Mouse (Mus musculus) forebrain, embryonic 10.5 days (tissue): Measurements from ENCODE around the gene Atf6. TPM values are rescaled to one million over a fixed set of nuclear protein-coding genes. Genes with fewer than 3 reads are reported as not detected.

Source experiments
- DNase-seq: peaks from one replicate; pipeline ENCODE4 v3.0.0-alpha.2; 2017; ENCODE audit warnings: low spot score; ENCODE audit errors: extremely low spot score
- H3K27ac ChIP-seq: fragments of 300-500 bp; sonication (generic); 2 replicates; pipeline ENCODE4 v1.5.1; 2016; ENCODE audit warnings: mild to moderate bottlenecking
- H3K27me3 ChIP-seq: fragments of 300-500 bp; sonication (generic); 2 replicates; pipeline ENCODE4 v1.6.1; 2016; ENCODE audit warnings: mild to moderate bottlenecking; ENCODE audit not compliant: poor library complexity, severe bottlenecking
- H3K36me3 ChIP-seq: fragments of 300-500 bp; sonication (generic); replicated peaks from 2 replicates; pipeline ENCODE4 v1.6.1; 2016; ENCODE audit warnings: mild to moderate bottlenecking, moderate library complexity
- H3K4me1 ChIP-seq: fragments of 300-500 bp; sonication (generic); 2 replicates; pipeline ENCODE4 v1.6.1; 2016
- H3K4me3 ChIP-seq: fragments of 300-500 bp; sonication (generic); 2 replicates; pipeline ENCODE4 v1.5.1; 2016; ENCODE audit warnings: mild to moderate bottlenecking, moderate library complexity
- H3K9me3 ChIP-seq: fragments of 300-500 bp; sonication (generic); 2 replicates; pipeline ENCODE4 v1.6.1; 2016; ENCODE audit warnings: mild to moderate bottlenecking, moderate library complexity
- WGBS: fragments of 180-500 bp; shearing (Covaris S2); methylation state at CpG from one replicate; pipeline ENCODE4 v1.1.7; 2016; 5-methylcytosine and 5-hydroxymethylcytosine counted together
- polyA plus RNA-seq: library from polyadenylated mRNA; unstranded; fragments of >200 nt; fragmentation: Nextera tagmentation; extraction: Ambion mirVana; gene quantifications from 2 replicates; pipeline ENCODE4 v1.2.1, GENCODE M21; 2016

The Atf6 gene
- polyA plus RNA-seq, 1 experiment from 2014 or later = 8.4 TPM

DNA sequence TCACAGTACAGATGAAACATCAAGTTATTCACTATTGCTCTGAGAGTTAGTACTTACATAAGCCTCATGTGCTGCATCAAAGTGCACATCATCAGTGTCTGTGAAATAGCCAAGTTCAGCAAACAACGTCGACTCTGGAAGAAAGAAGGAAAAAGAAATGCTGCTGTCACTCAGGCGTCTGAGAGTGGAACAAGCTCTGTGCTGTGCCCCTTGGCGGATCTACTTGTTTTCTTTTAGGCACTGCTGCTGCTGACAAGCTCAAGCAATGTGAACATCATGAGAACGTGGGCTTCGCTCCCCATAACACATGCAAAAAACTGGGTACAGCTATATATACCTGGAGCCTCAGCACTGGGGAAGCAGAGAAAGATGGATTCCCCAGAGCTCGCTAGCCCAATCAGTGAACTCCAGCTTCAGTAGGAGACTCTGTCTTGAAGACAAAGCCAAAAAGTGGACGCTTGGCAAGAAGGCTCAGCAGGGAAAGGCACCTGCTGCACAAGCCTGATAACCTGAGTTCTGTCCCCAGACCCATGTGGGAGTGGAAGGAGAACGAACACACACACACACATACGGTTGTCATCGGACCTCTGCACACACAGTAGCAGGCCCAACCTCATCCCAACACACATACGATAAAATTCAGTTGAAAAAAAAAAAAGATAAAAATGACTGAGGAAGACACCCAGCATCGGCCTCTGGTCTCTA lies 12.4 kb downstream of the Atf6 start:
- no peak for DNase-seq
- H3K27ac ChIP-seq = no peak overlapping the region
- WGBS = 86% methylated on average over 13 of the region's 13 CpGs

DNA sequence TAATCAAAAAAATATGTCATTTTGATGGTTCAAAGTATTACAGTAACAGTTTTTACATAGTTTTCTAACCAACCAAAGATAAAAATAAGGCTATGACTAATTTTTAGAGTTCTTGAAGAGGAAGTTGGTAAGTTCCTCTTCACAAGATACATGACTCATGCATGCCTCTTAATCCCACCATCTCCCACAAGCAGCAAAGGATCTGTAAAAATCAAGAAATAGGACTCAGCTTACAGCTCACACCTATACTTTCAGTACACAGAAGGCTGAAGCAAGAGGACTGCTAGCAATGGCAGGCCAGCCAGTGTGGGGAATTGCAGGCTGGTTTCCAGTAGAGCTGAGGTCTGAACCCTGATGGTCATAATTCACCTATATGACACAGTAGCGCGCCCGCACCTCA lies 14.0 kb downstream of the Atf6 start:
- H3K4me3 ChIP-seq = no peak overlapping the region
- no peaks in the 10 kb centered on the region for H3K9me3 ChIP-seq
- 96% methylated on average over 3 of the region's 3 CpGs for WGBS
- H3K36me3 ChIP-seq = peaks cover 5% of the 10 kb centered on the region; the same call in 1 of the 2 replicates
- H3K4me1 ChIP-seq = no peaks in the 10 kb centered on the region
- DNase-seq = no peak
- H3K27me3 ChIP-seq = no peaks in the 10 kb centered on the region
- no peak overlapping the region for H3K27ac ChIP-seq

More for the DNA sequence above, 12.4 kb downstream of the Atf6 start:
- Histone ChIP-seq H3K4me3 (no peak overlapping the region), H3K9me3 (no peaks in the 10 kb centered on the region), H3K36me3 (peaks cover 5% of the 10 kb centered on the region; the same call in 1 of the 2 replicates), H3K4me1 (no peaks in the 10 kb centered on the region), H3K27me3 (no peaks in the 10 kb centered on the region)

DNA sequence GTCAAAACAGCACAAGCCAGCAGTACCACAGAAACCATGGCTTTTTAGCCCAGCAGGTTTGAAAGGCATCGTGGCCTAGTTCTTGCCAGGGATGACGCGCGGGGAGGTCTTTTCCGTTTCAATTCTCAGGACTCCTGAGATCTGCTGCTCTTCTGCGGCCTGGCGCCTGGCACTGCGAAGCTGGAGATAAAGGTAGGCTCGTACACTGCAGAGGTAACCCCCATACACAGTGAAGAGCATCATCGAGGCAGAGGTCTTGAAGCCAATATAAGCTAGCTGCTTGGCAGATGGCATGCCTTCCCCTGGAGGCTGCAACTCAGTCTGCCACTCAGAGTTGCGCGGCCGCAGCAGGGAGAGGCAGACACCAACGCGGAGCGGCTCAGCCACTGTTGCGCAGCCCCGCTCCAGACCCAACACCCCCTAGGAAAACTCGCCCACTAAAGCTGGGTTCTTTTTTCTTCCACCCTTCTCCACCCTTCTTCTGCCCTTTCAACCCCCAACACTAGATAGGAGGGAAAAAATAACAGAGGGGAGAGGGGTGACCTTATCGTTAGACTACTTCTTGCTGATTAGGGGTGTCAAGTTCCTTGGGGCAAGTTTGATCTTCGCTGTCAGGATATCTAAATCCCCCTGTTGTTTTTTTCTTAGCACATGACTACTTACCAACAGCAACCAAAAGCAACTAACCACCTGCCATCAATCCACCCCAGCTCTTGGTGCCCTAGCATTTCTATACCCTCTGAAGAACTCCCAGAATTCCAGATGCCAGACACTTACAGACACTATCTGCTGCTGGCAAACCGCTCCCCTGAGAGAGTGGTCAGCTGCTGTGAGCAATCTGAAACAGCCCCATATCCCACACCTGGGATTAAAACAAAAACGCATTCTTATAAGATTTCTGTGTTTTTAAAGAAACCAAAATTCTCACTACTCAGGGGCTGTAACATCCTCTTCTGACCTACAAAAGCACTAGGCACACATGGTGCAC lies 16.6 kb downstream of the Atf6 start:
- Histone ChIP-seq H3K36me3 (peaks cover 5% of the 10 kb centered on the region; the same call in 1 of the 2 replicates), H3K9me3 (no peaks in the 10 kb centered on the region), H3K4me1 (no peaks in the 10 kb centered on the region), H3K27me3 (no peaks in the 10 kb centered on the region), H3K4me3 (no peak overlapping the region), H3K27ac (no peak overlapping the region)
- 91% methylated on average over 23 of the region's 23 CpGs for WGBS
- no peak for DNase-seq

GRCm38 (mm10) chr1:170850007-170850406 lies 17.6 kb downstream of the Atf6 start:
- no peaks in the 10 kb centered on the region for H3K27me3 ChIP-seq
- H3K9me3 ChIP-seq = no peaks in the 10 kb centered on the region
- H3K27ac ChIP-seq = no peak overlapping the region
- H3K36me3 ChIP-seq = peaks cover 5% of the 10 kb centered on the region; the same call in 1 of the 2 replicates
- no peak overlapping the region for H3K4me3 ChIP-seq
- WGBS = 85% methylated on average over 2 of the region's 2 CpGs
- H3K4me1 ChIP-seq = no peaks in the 10 kb centered on the region
- DNase-seq = no peak

GRCm38 (mm10) chr1:170845448-170846307 lies 21.9 kb downstream of the Atf6 start:
- H3K4me3 ChIP-seq = no peak overlapping the region
- peaks cover 2% of the 10 kb centered on the region; the same call in 1 of the 2 replicates for H3K36me3 ChIP-seq
- DNase-seq = no peak
- H3K27ac ChIP-seq = peak overlapping the region; percentile 44; the same call in 1 of the 2 replicates
- no peaks in the 10 kb centered on the region for H3K27me3 ChIP-seq
- no peaks in the 10 kb centered on the region for H3K9me3 ChIP-seq
- peaks cover 3% of the 10 kb centered on the region; the same call in 1 of the 2 replicates for H3K4me1 ChIP-seq
- 47% methylated on average over 10 of the region's 10 CpGs for WGBS

DNA sequence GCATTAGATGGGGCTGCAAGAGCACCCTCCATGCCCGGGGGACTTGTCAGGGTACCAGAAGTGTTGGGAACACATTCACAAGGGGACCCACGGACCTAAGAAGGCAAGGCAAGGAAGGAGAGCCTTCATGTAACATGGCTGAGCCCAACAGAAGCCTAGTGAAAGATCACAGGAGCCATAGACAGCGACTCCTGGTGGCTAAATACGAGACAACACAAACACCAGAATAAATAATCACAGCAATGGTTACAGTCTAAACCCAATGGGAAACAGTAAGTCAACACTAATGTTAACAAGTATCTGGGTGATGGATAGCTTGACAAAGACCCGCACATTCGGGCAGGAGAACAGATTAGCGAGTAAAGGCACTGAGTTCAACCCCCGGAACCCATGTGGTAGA lies 23.2 kb downstream of the Atf6 start:
- WGBS = 53% methylated on average over 8 of the region's 8 CpGs
- Histone ChIP-seq H3K27me3 (no peaks in the 10 kb centered on the region), H3K36me3 (peaks cover 3% of the 10 kb centered on the region; the same call in 1 of the 2 replicates), H3K9me3 (no peaks in the 10 kb centered on the region), H3K27ac (no peak overlapping the region), H3K4me1 (peaks cover 3% of the 10 kb centered on the region; the same call in 1 of the 2 replicates), H3K4me3 (no peak overlapping the region)
- peak; percentile 39 for DNase-seq

GRCm38 (mm10) chr1:170839685-170840084 lies 27.9 kb downstream of the Atf6 start:
- Histone ChIP-seq H3K27me3 (no peaks in the 10 kb centered on the region), H3K4me1 (peaks cover 3% of the 10 kb centered on the region; the same call in 1 of the 2 replicates), H3K27ac (no peak overlapping the region), H3K9me3 (no peaks in the 10 kb centered on the region), H3K4me3 (no peak overlapping the region), H3K36me3 (peaks cover 3% of the 10 kb centered on the region; the same call in 1 of the 2 replicates)
- DNase-seq = no peak

- Histone ChIP-seq H3K27me3 (no peaks in the 10 kb centered on the region), H3K9me3 (no peaks in the 10 kb centered on the region), H3K27ac (no peak overlapping the region), H3K36me3 (peaks cover 16% of the 10 kb centered on the region), H3K4me1 (no peaks in the 10 kb centered on the region), H3K4me3 (no peak overlapping the region)
- no peak for DNase-seq
- WGBS = 90% methylated on average over 9 of the region's 9 CpGs
Measured at GRCm38 (mm10) chr1:170834756-170835155, 32.8 kb downstream of the Atf6 start.

GRCm38 (mm10) chr1:170829781-170830180 lies 37.8 kb downstream of the Atf6 start:
- DNase-seq = no peak
- 93% methylated on average over 1 of the region's 1 CpGs for WGBS
- Histone ChIP-seq H3K27me3 (no peaks in the 10 kb centered on the region), H3K27ac (no peak overlapping the region), H3K4me3 (no peak overlapping the region), H3K9me3 (no peaks in the 10 kb centered on the region), H3K36me3 (peaks cover 16% of the 10 kb centered on the region), H3K4me1 (no peaks in the 10 kb centered on the region)

DNA sequence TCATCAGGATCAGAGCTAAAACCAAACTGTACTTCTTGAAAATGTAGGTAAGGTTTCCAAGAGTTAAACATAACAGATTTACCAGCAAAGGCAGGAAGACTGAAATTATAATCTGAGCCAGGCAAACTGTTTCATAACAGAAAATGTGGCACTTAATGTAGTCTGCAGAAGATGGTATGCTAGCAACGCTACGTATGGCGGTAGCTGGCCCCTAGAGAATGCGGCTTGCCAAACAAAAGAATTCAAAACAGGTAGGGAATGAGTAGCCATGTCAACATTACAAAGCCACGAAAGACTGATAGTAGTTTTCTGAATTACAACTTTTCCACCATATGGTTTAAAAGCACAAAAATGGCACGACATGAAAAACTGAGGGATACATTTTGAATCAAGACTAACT lies 38.2 kb downstream of the Atf6 start:
- Histone ChIP-seq H3K27me3 (no peaks in the 10 kb centered on the region), H3K36me3 (peaks cover 16% of the 10 kb centered on the region), H3K27ac (no peak overlapping the region), H3K4me1 (no peaks in the 10 kb centered on the region), H3K9me3 (no peaks in the 10 kb centered on the region), H3K4me3 (no peak overlapping the region)
- DNase-seq = no peak
- WGBS = 94% methylated on average over 6 of the region's 6 CpGs

GRCm38 (mm10) chr1:170820103-170820814 lies 47.3 kb downstream of the Atf6 start:
- no peak for DNase-seq
- H3K36me3 ChIP-seq = no peaks in the 10 kb centered on the region; the same call in 1 of the 2 replicates
- H3K27me3 ChIP-seq = no peaks in the 10 kb centered on the region
- no peaks in the 10 kb centered on the region for H3K9me3 ChIP-seq
- no peaks in the 10 kb centered on the region for H3K4me1 ChIP-seq
- no peak overlapping the region for H3K4me3 ChIP-seq
- no peak overlapping the region for H3K27ac ChIP-seq
- WGBS = 90% methylated on average over 14 of the region's 14 CpGs
